Mouse (Mus musculus) hindbrain, embryonic 13.5 days (tissue): Measurements from ENCODE around the gene Defb18. TPM values are rescaled to one million over a fixed set of nuclear protein-coding genes. Genes with fewer than 3 reads are reported as not detected.
A peak's percentile ranks its signal among the peaks of the same experiment; 100 is the strongest.
"Not testable (repeated sequence)": the region's sequence is repeated elsewhere in the genome, so short reads cannot be mapped to it uniquely, and the experiment has no call there.

Source experiments
- ATAC-seq: fragments of 200-750 bp; cut with Nextera tagmentation; 2 replicates; pipeline ENCODE4 v1.8.0; 2017; ENCODE audit warnings: moderate TSS enrichment; ENCODE audit not compliant: low FRiP score
- H3K27ac ChIP-seq: fragments of 300-500 bp; sonication (generic); 2 replicates; pipeline ENCODE4 v1.5.1; 2015; ENCODE audit warnings: inconsistent platforms, mild to moderate bottlenecking, moderate library complexity
- H3K27me3 ChIP-seq: fragments of 300-500 bp; sonication (generic); 2 replicates; pipeline ENCODE4 v1.6.1; 2015; ENCODE audit warnings: mild to moderate bottlenecking, inconsistent platforms
- H3K36me3 ChIP-seq: fragments of 300-500 bp; sonication (generic); 2 replicates; pipeline ENCODE4 v1.6.1; 2015; ENCODE audit warnings: mild to moderate bottlenecking, inconsistent platforms
- H3K4me1 ChIP-seq: fragments of 300-500 bp; sonication (generic); replicated peaks from 2 replicates; pipeline ENCODE4 v1.6.1; 2015; ENCODE audit warnings: inconsistent platforms
- H3K4me2 ChIP-seq: fragments of 300-500 bp; sonication (generic); 2 replicates; pipeline ENCODE4 v1.6.1; 2015; ENCODE audit warnings: inconsistent platforms, mild to moderate bottlenecking, moderate library complexity
- H3K4me3 ChIP-seq: fragments of 300-500 bp; sonication (generic); 2 replicates; pipeline ENCODE4 v1.5.1; 2015; ENCODE audit warnings: mild to moderate bottlenecking, inconsistent platforms
- H3K9ac ChIP-seq: fragments of 300-500 bp; sonication (generic); 2 replicates; pipeline ENCODE4 v1.6.1; 2015; ENCODE audit warnings: mild to moderate bottlenecking, inconsistent platforms
- H3K9me3 ChIP-seq: fragments of 300-500 bp; sonication (generic); 2 replicates; pipeline ENCODE4 v1.6.1; 2016; ENCODE audit warnings: inconsistent platforms
- WGBS: fragments of 180-500 bp; shearing (Covaris S2); methylation state at CpG from one replicate; pipeline ENCODE4 v1.1.7; 2015; 5-methylcytosine and 5-hydroxymethylcytosine counted together
- polyA plus RNA-seq: library from polyadenylated mRNA; unstranded; fragments of >200 nt; fragmentation: Nextera tagmentation; extraction: Ambion mirVana; gene quantifications from 2 replicates; pipeline ENCODE4 v1.2.1, GENCODE M21; 2015

Defb18 gene
- not detected in 2 replicates for polyA plus RNA-seq

DNA sequence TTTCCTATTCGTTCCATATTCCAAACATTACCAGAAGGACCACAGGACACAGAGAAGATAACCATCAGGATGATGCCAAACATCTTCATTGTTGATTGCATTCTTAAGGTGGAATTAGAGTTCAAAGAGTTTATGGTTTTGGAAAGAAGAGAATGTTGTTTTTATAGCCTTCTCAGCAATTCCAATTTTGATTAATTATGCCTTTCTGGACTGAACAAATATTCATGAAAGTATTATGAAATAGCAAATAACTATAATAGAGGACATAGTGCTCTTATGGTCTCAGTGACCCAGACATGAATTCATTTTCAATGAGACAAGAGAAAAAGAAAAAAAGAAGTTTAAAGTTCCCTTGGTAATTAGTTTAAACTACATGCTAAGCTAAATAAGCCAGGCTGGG lies at the start of gene Defb18:
Gene Defb18, minus strand, starts transcription at position 101 of the 400 bp plus-strand sequence.
- Histone ChIP-seq H3K27ac (no peak within 1 kb of the TSS), H3K4me2 (no peak within 1 kb of the TSS), H3K36me3 (no peaks in the 10 kb centered on the region), H3K4me3 (no peak within 1 kb of the TSS), H3K4me1 (no peaks in the 10 kb centered on the region), H3K9ac (no peak within 1 kb of the TSS), H3K9me3 (no peaks in the 10 kb centered on the region), H3K27me3 (no peaks in the 10 kb centered on the region)
- WGBS = 81% methylated on average over 1 of the region's 1 CpGs
- no peak for ATAC-seq

DNA sequence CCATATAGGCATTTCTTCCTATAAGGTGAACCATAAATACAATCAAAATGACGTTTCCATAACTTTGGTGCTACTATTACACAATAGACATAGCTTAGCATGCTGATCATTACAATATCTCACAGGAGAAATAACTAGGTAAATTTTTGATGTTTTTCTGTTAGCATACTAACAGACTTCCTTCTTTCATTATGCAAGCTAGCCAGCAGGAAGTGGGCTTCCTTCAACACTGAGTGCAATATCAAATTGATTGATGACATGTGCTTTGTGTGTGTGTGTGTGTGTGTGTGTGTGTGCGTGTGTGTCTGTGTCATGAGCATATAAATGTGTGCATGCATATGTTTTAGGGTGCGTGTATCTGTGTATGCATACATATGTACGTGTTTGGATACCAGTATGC lies 33.9 kb upstream of the Defb18 start:
- Histone ChIP-seq H3K27ac (no peak overlapping the region), H3K4me1 (no peaks in the 10 kb centered on the region), H3K36me3 (no peaks in the 10 kb centered on the region), H3K9me3 (no peaks in the 10 kb centered on the region), H3K27me3 (no peaks in the 10 kb centered on the region), H3K4me2 (no peak overlapping the region), H3K9ac (no peak overlapping the region), H3K4me3 (no peak overlapping the region)
- 93% methylated on average over 4 of the region's 4 CpGs for WGBS
- no peak for ATAC-seq

DNA sequence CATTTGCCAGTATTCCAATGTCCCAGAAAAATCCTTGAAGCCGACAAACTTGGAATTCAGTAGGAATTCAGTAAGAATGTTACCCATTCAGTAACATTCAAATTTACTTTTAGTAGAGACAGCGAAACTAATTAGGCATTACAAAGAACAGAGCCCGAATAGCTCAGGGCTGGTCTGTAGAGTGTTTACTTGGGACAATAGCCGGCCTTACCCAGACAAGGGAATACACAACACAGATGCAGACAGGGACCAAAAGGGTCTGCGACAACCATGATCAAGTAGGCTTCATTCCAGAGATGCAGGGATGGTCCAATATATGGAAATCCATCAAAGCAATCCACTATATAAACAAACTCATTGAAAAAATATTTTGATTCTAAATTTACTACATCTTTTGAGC lies 31.6 kb upstream of the Defb18 start:
- Histone ChIP-seq H3K9ac (no peak overlapping the region), H3K27ac (no peak overlapping the region), H3K27me3 (no peaks in the 10 kb centered on the region), H3K4me1 (no peaks in the 10 kb centered on the region), H3K36me3 (no peaks in the 10 kb centered on the region), H3K4me3 (no peak overlapping the region), H3K4me2 (no peak overlapping the region), H3K9me3 (no peaks in the 10 kb centered on the region)
- ATAC-seq = no peak
- 39% methylated on average over 5 of the region's 5 CpGs for WGBS

DNA sequence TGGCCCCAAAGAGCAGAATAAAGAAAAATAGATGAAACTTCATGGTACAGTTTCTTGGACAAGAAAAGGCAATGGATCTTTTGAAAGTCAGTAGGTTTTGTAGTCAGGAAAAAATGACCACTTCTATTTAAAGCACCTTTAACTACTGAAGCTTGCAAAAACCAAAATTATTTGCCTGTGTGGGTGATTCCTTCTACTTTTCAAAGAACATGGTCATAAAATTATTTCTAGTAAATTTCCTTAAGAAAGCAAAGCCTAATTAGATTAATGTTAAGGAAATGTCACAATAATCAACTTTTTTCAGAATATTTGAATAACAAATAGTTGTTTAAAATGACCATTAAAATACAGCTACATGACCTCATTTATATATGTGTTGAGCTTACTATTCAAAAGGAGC lies 27.8 kb upstream of the Defb18 start, which contains the start of gene Defb41:
Gene Defb41, minus strand, starts transcription at position 101 of the 400 bp plus-strand sequence.
- Histone ChIP-seq H3K27ac (no peak within 1 kb of the TSS), H3K4me1 (no peaks in the 10 kb centered on the region), H3K27me3 (no peaks in the 10 kb centered on the region), H3K36me3 (no peaks in the 10 kb centered on the region), H3K4me2 (no peak within 1 kb of the TSS), H3K9ac (no peak within 1 kb of the TSS), H3K4me3 (no peak within 1 kb of the TSS), H3K9me3 (no peaks in the 10 kb centered on the region)
- no peak for ATAC-seq

DNA sequence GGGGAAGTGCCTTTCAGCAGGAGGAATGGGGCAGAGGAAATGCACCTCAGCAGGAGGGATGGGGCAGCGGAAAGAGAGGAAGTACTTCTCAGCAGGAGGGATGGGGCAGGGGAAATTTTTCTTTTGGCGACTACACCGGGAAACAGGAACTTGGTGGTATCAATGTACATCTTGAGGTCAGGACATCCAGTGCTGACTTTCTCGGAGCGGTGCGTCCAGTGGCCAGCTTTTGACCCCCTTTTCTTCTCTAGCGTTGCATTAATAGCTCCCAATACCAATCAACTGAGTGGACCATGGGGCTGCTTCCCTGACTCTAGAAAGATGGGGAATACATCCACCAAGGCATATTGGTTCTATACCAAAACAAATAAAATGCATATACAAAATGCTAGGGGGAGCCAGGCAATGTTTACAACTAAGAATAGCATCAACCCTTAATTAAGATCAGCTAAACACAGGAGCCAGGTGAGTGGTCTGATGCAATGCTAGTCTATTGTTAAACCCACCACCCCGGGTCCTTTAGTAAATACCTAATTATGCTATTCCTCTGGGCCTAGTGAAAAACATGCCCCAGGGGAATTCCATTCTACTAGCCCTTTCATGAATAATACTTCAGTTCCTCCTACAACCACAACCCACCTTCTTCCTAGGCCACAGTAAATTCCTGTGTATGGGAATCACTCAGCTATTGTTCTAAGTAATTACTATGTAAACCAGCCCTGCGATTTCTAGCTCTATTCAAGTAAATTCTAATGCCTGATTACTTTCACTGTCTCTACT lies 8.7 kb upstream of the Defb18 start:
- ATAC-seq, H3K9ac ChIP-seq, H3K4me3 ChIP-seq, H3K4me1 ChIP-seq, H3K36me3 ChIP-seq, H3K4me2 ChIP-seq, H3K27ac ChIP-seq, H3K27me3 ChIP-seq, H3K9me3 ChIP-seq: not testable (repeated sequence)
- WGBS = 88% methylated on average over 9 of the region's 9 CpGs

DNA sequence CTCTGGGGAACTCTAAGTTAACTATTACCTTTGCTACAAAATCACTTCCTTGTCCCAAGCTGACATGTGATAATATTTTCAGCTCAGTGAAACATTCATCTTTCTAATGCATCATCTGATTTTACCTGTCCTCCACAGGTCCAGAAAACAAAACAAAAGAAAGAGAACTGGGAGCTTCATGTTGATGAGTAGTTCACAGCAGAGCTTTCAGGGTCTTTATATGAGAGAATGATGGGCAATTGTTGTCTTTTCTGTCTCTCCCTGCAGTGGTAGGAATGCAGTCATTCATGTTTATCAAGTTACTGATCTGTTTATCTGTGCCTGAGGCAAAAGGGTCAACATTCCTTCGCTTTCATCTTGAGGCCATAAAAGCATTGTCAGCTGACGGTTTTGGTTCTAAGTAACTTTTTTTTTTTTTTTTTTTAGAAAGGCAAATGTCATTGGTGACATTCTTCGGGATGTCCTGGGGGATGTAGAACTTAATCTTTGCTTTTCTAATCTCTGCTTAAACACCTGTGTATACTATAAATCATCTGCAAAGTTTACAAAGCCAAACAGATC lies 13.8 kb downstream of the Defb18 start:
- ATAC-seq = no peak
- H3K27me3 ChIP-seq = no peaks in the 10 kb centered on the region
- no peaks in the 10 kb centered on the region for H3K36me3 ChIP-seq
- no peaks in the 10 kb centered on the region for H3K9me3 ChIP-seq
- no peak overlapping the region for H3K4me3 ChIP-seq
- no peaks in the 10 kb centered on the region for H3K4me1 ChIP-seq
- H3K9ac ChIP-seq = no peak overlapping the region
- H3K27ac ChIP-seq = no peak overlapping the region
- no peak overlapping the region for H3K4me2 ChIP-seq
- 35% methylated on average over 3 of the region's 3 CpGs for WGBS

DNA sequence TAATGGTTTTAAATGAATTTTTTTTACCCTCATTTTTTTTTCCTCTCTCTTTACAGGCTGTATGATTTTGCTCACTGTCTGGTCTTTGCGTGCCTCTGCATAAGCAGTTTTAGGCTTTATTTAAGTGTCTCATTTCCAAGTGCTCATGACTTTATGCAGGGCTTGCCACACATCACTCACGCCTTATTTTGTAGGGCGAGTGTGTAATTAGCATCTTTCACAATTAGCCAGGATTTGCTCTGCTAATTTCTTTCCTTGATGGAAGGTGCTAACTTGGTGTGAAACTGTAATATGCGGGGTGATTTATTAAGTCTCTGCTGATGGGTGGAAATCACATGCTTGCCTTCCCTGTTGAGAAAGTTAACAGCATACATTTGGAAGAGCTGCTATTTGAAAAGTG lies 45.5 kb downstream of the Defb18 start:
- Histone ChIP-seq H3K27ac (no peak overlapping the region; the same call in 1 of the 2 replicates), H3K4me3 (no peak overlapping the region), H3K9ac (no peak overlapping the region), H3K9me3 (no peaks in the 10 kb centered on the region), H3K4me1 (peaks cover 12% of the 10 kb centered on the region), H3K27me3 (no peaks in the 10 kb centered on the region), H3K4me2 (no peak overlapping the region), H3K36me3 (no peaks in the 10 kb centered on the region)
- ATAC-seq = peak; percentile 58
- 41% methylated on average over 4 of the region's 4 CpGs for WGBS

DNA sequence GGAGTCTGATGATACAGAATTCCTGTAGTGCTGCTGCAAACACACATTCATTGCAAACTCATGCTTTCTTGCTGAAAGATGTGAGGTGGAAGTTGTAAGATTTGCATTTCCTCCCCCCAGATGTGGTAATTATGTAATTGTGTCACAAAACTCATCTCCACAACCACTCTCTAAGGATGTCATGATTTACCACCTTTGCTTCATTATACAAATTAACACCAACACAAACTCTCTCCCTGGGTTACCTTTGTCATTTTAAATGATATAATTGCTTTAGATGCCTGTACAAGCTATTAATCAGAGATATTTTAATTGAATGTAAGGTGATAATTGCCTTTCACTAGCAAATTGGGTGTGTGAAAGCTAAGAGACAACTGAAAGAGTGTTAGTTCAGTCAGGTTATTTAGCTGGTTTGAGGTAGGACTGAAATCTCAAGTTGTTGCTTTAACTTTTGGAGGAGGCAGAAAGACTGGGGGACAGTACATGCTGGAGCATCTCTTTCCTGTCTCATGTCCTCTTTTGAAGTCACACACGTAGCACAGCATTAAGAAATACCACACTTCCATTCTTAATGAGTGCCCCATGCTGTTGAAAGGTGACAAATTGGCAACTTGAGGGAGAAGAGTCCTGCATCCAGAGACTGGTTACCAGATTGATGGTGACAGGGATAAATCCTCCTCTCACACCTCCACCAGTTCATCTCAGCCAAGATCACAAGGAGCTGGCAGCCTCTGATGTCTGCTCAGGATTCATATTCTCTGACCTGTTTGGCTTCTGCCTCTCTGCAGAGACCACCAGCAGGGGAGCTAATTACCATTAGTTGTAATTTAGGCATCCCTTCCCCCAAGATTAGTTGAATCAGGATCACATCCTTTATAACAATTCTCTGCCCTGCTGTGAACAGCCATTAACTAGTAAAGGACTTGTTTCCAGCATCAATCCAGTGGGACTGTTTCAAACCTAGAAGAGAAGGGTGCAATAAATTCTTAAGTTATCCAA lies 46.2 kb downstream of the Defb18 start:
- Histone ChIP-seq H3K4me3 (no peak overlapping the region), H3K9ac (no peak overlapping the region), H3K4me2 (no peak overlapping the region), H3K4me1 (peaks cover 12% of the 10 kb centered on the region), H3K27ac (no peak overlapping the region; the same call in none of the 2 replicates), H3K27me3 (no peaks in the 10 kb centered on the region), H3K9me3 (no peaks in the 10 kb centered on the region), H3K36me3 (no peaks in the 10 kb centered on the region)
- ATAC-seq = peak; percentile 74
- 13% methylated on average over 1 of the region's 1 CpGs for WGBS

Other genes starting within 250 kb of the Defb18 start
- not detected in 2 replicates for gene Crisp4, start 91.5 kb downstream of the Defb18 start, polyA plus RNA-seq
- not detected in 2 replicates for gene Defb41, start 27.7 kb upstream of the Defb18 start, polyA plus RNA-seq